Mouse (Mus musculus) heart, postnatal 10 days (tissue): ENCODE measurements around the gene Plscr3. TPM values are rescaled to one million over a fixed set of nuclear protein-coding genes. Genes with fewer than 3 reads are reported as not detected.
A peak's percentile ranks its signal among the peaks of the same experiment; 100 is the strongest.

Source experiments
- DNase-seq, 2 experiments: peaks; one replicate each; pipeline ENCODE4 v3.0.0; 2021
- intact Hi-C: fragments of 180-260 bp; cut with DNase I; formaldehyde crosslinking; loops from one replicate; pipeline ENCODE4 v1.15.1; 2025
- total RNA-seq, 2 experiments: library from RNA; stranded (reverse); gene quantifications; 2 replicates each; pipeline ENCODE4 v1.2.3; 2021

Gene Plscr3
- 10 to 100 TPM; 52.5 to 59.7 TPM for total RNA-seq

DNA sequence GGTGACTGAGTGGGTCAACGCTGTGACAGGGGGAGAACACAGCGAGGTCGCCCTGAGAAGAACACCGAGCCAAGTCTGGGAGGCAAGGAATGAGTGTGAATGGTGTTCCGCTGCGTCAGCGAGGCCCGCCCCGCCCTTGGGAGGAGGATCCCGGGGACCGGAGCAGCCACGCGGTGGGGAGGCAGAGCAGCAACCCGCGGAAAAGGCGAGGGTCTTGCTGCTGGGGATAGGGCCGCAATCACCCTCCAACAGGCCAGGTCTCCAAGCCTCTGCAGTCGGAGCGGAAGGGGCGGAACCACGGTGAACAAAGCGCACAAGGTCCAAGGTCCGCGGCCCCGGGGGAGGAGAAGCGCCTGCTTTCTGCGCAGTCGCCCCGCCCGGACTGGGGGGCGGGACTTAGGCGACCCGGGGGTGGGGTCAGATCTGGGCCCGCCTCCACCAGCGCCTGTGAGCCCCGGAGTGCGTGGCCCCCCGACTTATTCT is at the start of gene Plscr3:
Plscr3 (plus strand) TSS at position 179 of the 483 bp plus-strand sequence.
- intact Hi-C loops, result no loop called here
- peak; percentile 94 for DNase-seq

DNA sequence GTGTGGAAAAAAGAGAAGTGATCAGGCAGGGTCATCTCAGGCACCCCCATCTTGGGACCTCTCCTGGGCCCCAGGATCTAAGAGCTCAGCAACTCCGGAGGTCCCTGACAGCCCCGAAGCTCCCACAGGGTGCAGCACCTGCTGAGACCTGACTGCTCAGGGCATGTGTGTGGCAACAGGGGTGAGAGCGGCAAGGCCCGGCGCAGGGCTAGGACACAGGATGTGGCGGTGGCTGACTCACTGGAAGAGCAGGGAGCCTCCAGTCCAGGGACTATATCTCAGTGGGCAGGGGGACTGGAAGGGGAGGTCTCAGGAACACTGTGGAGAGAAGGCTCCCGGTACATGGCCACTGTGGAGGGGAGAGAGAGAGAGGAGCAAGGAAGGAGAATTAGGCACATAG is 48.3 kb upstream of the Plscr3 start:
- intact Hi-C loops, result no loop called here
- DNase-seq, result no peak

GRCm38 (mm10) chr11:69799394-69800137 is 46.6 kb upstream of the Plscr3 start:
- DNase-seq, result peak in 1 of 2 experiments; percentile 25
- intact Hi-C loops, result no loop called here

DNA sequence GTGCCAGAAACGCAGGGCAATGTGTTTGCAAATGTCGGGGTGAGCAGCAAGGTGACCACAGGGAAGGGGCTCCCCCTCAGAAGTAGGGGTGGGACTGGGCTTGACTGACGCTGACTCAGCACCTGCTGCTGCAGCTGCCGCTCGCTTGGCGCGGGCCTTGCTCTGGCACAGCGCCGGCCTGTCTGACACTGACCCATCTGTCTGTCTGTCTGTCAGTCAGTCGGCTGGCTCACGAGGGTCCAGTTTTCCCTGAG is 46.1 kb upstream of the Plscr3 start:
- DNase-seq, result peak; percentile 18 to 28
- intact Hi-C loops, result no loop called here

GRCm38 (mm10) chr11:69800392-69801197 is 45.6 kb upstream of the Plscr3 start:
- intact Hi-C loops, result no loop called here
- peak; percentile 57 to 70 for DNase-seq

DNA sequence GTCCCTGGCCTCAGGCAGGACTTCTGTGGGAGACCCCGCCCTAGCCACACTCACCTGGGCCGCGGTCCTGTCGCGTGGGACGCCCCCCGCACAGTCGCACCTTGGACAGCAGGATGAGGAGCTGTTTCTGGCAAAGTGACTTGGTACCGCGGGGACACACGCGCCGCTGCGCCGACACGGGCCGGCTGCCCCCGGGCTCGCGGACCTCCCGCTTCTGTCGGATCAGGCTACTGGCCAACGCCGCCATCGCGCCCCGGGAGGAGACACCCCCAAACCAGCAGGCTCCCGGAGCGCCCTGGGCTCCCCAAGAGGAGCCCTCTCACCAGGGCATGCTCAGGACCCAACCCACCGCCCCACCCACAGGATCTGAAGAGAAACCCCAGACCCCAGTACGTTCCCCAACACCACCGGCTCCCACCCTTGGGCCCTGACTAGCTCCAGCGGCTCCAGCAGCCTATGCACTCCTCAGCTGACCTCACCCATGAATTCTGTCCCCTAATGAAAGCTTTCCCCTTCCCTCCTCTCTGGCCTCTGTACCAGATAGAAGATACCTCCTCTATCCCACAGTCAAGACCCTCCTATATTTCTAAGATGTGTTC is 44.7 kb upstream of the Plscr3 start, which contains the start of gene Fgf11:
Fgf11 (minus strand) TSS at position 479 of the 599 bp plus-strand sequence.
- intact Hi-C loops, result no loop called here
- DNase-seq, result peak in 1 of 2 experiments; percentile 19

DNA sequence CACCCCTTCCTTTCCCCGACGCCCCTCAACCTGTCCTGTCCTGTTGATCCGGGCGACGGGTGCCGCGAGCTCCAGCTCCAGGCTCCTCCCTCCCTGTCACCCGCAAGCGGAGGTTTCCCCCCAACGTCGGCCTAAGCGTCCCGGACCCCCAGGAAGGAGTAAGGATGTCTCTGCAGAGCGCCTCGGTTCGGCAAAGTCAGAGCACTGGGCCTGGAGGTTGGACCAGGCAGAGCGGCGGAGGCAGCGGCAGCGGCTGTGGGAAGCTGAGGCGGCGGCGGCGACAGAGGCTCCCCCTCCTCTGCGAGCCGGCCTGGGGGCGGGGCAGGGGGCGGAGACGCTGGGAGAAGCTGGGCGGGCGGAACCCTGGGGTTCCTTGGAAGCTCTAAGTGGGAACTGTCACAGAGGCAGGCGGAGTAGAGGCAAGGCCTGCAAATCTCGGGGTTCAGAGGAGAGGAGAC is 43.5 kb upstream of the Plscr3 start:
- DNase-seq, result peak; percentile 88 to 89
- intact Hi-C loops, result loop anchor here (2.0 kb wide), 2 partner anchors 34 to 38 kb away; partner anchors contain the start of genes Nlgn2 and Zbtb4

DNA sequence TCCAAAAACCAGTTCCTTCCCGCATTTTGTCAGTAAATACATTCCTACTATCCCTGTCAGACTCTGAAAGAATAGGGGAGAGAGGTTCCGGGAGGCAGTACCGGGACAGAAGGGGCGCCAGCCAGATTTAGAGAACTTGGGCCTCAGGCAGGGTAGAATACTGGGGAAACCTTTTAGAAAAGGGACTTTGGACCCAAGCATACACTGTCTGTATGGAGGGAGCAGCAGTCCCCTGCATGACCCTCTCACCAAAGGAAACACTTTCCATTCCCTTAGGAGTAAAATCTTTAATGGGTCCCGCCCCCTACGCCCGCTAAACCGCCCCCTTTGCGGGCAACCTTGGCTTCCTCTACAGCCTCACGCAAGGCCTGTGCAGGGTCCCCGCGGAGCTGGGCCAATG is 42.8 kb upstream of the Plscr3 start:
- no peak for DNase-seq
- intact Hi-C loops, result loop anchor here (2.0 kb wide), 2 partner anchors 33 to 39 kb away; partner anchors contain the start of genes Nlgn2 and Zbtb4

DNA sequence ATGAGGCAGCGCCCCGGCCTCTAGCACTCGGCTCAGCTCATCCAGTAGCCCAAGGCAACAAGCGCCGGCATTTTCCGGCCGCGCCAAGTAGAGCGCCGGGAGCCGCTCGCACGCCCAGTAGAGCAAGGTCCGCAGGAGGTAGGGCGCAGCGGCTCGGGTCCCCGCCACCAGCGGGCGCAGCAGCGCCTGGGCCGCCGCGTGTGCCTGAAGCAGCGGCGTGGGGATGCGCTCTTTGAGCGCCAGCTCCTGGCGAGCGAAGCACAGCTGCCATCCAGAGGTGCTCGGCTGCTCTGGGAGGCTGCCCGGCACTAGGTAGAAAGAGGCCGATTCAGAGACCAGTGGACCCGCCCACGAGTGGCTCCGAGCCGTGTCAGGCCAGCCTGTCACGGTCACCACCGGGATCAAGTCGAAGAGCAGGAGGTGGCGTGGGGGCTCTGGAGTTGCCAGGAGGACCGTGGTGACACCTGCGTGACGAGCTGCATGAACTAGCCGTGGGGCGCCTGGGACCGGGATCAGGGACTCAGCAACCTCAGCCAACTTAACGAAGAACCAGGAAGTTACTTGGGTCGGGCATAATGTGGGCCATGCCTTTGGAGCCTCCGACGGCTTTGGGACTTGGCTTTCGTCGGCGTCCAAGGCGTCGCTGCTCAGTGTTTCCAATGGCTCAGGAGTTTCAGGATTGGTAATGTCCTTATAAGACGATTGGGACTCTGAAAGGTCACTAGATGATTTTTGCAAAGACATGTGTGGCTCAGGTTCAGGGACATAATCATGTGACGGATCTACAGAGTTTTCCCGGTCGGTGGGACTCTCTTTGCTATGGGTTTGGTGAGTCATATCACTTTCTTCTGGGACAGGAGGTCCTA is 42.2 kb upstream of the Plscr3 start:
- DNase-seq, result peak; percentile 80 to 84
- intact Hi-C loops, result loop anchor here (2.0 kb wide), 3 partner anchors 33 to 73 kb away; partner anchors contain the start of genes Nlgn2 and Zbtb4

DNA sequence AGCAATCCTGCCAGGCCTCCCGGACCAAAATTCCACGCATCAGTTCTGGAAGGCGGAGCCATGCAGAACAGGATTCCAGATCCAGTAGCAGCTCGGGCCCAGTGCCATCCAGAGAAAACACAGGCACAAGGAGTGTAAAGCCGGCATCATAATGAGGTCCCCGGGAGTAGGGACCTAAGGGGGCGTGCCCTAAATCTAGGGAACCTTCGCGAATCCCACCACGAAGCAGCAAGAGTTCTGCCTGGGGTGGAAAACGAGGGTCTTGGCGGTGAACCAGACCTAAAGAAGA is 41.6 kb upstream of the Plscr3 start:
- intact Hi-C loops, result loop anchor here (2.0 kb wide), 1 partner anchor 72 kb away; no protein-coding TSS in a partner anchor
- peak; percentile 36 to 51 for DNase-seq

GRCm38 (mm10) chr11:69804972-69805909 is 40.9 kb upstream of the Plscr3 start, which contains the start of gene Tmem102:
Tmem102 (minus strand) TSS chr11:69805624.
- intact Hi-C loops, result loop anchor here (2.0 kb wide), 1 partner anchor 72 kb away; no protein-coding TSS in a partner anchor
- DNase-seq, result peak; percentile 19 to 34

DNA sequence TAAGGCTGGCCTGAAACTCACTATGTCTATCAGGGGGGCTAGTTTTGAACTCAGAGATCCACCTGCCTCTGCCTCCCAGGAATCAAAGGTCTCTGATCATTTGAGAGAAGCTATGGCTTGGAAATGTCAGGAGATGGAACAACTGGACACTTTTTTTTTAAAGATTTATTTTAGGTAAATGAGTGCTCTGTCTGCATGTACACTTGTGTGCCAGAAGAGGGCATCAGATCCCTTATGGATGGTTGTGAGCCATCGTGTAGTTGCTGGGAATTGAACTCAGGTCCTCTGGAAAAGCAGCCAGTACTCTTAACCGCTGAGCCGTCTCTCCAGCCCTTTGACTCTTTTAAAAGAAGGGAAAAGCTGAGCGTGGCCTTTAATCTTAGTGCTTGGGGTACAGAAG is 39.8 kb upstream of the Plscr3 start:
- intact Hi-C loops, result no loop called here
- no peak for DNase-seq

GRCm38 (mm10) chr11:69807641-69808040 is 38.5 kb upstream of the Plscr3 start:
- intact Hi-C loops, result no loop called here
- no peak for DNase-seq

GRCm38 (mm10) chr11:69810280-69810679 is 35.9 kb upstream of the Plscr3 start:
- no peak for DNase-seq
- intact Hi-C loops, result no loop called here

DNA sequence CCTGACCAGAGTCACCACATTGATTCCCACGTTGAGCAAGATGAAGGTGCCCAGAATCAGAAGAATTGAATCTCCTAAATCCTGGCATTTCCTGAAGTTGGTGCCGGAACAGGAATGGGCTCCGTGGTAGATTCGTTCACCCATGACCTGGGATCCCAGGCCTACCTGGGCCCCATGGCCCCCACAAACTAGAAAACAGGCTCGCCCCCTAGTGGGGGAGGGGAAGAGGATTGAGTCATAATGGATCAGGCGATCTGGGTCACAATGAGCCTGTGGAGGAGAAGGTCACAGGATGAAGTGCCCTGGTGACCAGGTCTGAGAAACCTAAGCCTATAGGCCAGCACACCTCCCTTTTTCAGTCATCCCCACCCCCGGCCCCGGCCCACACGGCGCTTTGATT is 31.0 kb upstream of the Plscr3 start, which contains the start of gene Gm39566:
Gm39566 (minus strand) TSS at position 144 of the 400 bp plus-strand sequence.
- intact Hi-C loops, result no loop called here
- no peak for DNase-seq

DNA sequence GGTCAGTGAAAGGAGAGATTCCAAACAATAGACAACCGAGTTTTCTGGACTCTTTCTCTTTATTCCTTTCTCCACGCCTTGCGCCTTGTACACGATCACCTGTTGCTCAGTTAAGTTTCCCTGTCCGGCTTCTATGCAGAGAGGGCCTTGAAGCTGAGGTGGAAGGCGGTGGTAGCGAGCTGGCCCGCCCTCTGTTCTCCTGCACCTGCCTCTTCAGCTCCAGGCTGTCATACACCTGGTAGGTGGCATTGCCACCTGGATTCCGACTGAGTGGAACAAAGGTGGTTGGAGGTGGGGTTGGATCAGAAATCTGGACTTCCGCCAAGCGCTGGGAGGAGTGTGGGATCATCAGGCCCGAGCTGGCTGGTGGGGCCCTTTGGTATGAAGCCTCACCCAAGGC is 29.7 kb upstream of the Plscr3 start:
- DNase-seq, result no peak
- intact Hi-C loops, result no loop called here

DNA sequence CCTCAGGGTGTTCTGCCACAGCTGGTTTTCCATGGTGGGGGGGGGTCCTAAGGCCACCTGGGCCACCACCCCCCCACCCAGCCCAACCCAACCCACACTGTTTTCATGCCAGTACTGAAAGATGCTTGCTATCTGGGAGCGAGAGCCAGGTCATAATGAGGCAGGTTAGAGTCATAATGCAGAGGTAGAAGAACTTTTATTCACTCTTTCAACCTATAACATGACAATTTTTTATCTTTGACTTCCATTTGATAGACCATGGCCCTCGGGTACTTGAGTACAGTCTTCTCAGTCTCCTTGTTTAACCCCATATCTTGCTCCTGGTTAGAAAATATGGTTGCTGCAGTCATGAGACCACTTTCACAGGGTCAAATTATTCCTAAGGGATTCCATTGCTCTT is 27.8 kb upstream of the Plscr3 start, which contains the start of gene Spem2:
Spem2 (minus strand) TSS at position 101 of the 400 bp plus-strand sequence.
- intact Hi-C loops, result no loop called here

GRCm38 (mm10) chr11:69818871-69819270 is 27.3 kb upstream of the Plscr3 start:
- DNase-seq, result no peak
- intact Hi-C loops, result no loop called here

More for the DNA sequence above, 27.8 kb upstream of the Plscr3 start, which contains the start of gene Spem2:
- no peak for DNase-seq

DNA sequence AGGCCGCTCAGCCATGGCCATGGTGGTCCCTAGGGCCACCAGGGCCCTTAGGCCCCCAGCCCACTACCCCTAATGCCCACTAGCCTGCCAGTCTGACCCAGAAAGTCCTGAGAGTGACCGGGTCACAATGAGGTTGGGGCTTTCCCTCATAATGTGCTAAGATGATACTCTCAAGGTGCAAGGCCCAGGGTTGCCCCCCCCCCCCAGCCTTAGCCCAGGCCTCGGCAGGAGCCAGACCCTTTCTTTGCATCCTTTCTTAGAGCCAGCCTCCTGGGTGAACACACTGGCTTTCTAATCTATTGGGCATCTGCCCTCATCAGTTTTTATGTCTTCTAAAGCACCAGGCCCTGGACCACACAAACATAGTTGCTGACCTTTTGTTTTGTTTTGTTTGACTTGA is 24.1 kb upstream of the Plscr3 start, which contains the start of gene Spem1:
Spem1 (minus strand) TSS at position 101 of the 400 bp plus-strand sequence.
- DNase-seq, result no peak
- intact Hi-C loops, result no loop called here
